Mouse (Mus musculus): ENCODE results near the gene Ntsr2. TPM values are rescaled to one million over a fixed set of nuclear protein-coding genes. Genes with fewer than 3 reads are reported as not detected.

The Ntsr2 gene
- total RNA-seq (2015) (not detected in 2 replicates), total RNA-seq (2017) (not detected in 2 replicates)

DNA sequence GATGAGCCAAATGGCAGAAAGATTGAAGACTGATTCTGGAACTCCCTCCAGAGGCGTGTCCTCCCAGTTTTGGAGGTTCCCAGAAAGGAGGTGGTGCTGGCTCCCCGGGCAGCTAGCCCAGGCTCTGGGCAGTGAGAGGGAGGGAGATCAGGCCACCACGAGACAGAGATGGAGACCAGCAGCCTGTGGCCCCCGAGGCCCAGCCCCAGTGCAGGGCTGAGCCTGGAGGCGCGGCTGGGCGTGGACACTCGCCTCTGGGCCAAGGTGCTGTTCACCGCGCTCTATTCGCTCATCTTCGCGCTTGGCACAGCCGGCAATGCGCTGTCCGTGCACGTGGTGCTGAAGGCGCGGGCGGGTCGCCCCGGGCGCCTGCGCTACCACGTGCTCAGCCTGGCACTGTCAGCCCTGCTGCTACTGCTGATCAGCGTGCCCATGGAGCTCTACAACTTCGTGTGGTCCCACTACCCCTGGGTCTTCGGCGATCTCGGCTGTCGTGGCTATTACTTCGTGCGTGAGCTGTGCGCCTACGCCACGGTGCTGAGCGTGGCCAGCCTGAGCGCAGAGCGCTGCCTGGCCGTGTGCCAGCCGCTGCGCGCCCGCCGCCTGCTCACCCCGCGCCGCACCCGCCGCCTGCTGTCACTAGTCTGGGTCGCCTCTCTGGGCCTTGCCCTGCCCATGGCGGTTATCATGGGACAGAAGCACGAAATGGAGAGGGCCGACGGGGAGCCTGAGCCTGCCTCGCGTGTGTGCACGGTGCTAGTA lies at the start of gene Ntsr2:
Gene Ntsr2 (plus strand): TSS at position 51 of the 762 bp plus-strand sequence.
- no peak for ATAC-seq (ENCODE audit: poor library complexity, severe bottlenecking)

DNA sequence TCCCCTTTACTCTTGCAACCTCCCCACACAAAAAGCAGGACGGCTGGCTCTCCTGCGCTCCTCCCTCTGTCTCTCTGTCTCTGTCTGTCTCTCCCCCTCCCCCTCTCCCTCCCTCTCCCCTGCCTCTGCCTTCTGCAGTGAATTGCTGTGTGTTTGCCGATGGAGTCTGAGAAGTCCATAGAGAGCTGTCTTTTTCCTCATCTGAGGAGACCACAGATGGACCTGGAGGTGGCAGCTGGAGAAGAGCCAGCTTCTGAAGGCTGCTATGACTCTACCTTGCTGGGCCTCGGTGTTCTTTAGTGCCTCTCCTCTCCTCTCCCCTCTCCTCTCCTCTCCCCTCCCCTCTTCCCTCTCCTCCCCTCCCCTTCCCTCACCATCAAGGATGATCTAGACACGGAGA lies 47.6 kb upstream of the Ntsr2 start:
- no peak for ATAC-seq (ENCODE audit: poor library complexity, severe bottlenecking)

DNA sequence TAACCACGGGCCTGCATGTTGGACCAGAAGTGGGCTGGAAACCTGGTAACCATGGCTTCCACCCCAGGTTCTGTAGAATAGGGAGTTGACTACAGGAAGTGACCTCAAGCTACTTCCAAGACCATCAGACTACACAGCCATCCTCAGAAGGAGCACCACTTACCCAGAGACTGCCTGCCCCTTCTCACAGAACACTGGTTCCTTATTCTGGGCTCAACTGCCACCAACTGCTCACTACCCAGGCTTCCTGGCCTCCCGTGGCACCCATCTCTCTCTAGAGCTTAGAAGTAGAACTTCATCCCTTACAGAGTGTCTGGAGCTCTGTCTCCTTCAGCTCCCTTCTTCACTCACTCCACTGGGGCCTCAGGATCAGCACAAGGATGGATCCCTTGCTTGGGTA lies 42.2 kb upstream of the Ntsr2 start, which contains the start of gene Lpin1:
Gene Lpin1 (minus strand): TSS at position 31 of the 400 bp plus-strand sequence.
- no peak for ATAC-seq (ENCODE audit: poor library complexity, severe bottlenecking)

DNA sequence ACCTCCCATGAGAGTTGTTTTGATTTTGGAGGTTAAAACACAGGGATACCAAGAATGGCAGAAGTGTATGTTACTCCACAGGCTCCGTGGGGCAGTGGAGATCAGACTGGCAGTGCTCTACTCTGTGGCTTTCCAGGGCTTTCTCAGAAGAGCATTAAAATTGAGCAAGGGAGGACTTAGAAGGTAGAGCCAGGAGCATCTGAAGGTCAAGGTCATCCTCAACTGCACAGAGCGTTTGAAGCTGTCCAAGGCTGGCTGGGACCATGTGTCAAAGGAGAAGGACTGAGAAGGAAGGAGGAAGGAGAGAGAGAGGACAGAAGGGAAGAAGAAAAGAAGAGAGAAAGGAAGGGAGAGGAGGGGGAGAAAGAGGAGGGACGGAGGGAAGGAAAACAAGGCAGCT lies 38.6 kb upstream of the Ntsr2 start:
- no peak for ATAC-seq (ENCODE audit: poor library complexity, severe bottlenecking)

DNA sequence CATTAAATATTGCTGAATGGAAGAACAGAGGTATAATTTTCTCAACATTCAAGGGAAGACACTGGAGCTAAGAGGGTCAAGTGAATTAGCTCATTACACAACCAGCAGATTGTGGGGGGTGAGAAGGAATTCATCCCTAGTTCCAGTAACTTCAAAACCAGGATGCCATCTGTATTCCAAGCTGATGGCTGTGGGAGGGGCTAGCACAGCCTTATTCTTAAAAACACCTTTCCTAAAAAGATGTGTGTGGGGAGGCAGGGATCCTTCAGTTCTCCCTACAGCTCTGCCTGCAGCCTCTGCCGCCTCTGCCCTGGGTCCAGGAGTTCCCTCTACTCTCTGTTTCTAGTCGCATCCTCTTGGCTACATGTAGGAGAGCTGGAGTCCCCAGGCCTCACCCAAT lies 37.4 kb upstream of the Ntsr2 start:
- no peak for ATAC-seq (ENCODE audit: poor library complexity, severe bottlenecking)

DNA sequence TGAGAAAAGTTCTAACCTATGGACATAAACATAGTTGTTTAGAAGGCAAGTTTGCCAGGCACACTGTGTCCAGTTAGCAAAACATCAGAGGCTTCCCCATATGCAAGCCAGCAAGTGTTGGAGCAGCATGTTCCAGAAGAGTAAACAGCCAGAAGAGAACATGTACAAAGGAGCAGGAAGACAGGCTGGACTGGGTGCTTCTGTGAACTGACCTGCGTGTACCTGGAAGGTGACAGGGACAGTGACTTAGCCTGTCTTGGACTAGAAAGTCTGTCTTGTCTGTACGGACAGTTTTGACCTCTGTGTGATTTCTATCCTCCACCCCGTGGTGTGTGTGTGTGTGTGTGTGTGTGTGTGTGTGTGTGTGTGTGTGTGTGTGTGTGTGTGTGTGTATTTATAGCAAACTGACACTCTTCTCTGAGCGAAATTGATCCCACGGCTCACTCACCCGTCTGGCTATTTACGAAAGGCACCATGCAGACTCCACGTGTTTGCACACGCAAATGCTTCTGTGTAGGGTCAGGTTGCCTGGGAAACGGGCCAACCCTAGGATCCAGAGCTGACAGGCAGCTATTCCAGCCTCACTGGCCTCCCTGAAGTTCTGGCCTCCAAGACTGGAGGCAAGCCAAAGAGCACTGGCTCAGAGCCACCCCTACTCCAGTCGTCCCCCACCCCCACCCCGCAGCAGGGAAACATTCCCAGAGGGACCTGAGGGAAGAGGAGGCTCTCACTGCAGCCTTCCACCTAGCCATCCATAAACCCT lies 34.5 kb upstream of the Ntsr2 start:
- ATAC-seq (ENCODE audit: poor library complexity, severe bottlenecking) = no peak

DNA sequence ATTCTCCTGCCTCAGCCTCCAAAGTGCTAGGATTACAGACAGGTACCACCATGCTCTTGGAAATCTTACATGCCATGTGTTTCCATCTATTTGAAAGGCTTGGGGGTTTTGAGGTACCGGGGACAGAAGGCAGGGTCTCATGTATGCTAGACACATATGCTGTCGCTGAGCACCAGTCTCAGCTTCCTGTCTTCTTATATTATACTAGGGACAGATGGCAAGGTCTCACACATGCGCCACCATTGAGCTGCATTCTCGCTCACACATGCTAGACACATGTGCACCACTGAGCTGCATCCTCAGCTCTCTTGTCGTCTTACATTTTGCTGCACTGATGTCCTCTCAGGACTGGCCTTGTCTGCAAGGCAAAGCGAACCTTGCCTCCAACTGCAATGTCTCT lies 33.7 kb upstream of the Ntsr2 start:
- no peak for ATAC-seq (ENCODE audit: poor library complexity, severe bottlenecking)

DNA sequence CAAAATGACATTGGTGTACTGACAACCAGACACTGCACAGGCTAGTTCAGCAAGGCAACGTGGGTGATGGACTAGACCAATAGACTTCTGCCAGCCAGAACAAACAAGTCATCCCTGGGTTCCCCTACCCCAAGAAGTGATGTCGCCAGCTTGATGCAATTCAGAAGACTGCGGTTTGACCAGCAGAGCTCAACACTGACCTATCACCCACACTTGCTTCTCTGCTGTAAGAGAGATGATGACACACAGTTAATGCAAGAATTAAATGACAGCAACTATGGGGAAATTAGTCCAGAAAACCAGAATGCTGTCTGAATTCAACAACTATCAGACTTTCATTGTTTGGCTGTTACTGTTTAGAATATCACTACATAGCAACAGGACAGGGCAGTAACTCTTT lies 33.0 kb upstream of the Ntsr2 start:
- ATAC-seq (ENCODE audit: poor library complexity, severe bottlenecking) = peak; percentile 83

DNA sequence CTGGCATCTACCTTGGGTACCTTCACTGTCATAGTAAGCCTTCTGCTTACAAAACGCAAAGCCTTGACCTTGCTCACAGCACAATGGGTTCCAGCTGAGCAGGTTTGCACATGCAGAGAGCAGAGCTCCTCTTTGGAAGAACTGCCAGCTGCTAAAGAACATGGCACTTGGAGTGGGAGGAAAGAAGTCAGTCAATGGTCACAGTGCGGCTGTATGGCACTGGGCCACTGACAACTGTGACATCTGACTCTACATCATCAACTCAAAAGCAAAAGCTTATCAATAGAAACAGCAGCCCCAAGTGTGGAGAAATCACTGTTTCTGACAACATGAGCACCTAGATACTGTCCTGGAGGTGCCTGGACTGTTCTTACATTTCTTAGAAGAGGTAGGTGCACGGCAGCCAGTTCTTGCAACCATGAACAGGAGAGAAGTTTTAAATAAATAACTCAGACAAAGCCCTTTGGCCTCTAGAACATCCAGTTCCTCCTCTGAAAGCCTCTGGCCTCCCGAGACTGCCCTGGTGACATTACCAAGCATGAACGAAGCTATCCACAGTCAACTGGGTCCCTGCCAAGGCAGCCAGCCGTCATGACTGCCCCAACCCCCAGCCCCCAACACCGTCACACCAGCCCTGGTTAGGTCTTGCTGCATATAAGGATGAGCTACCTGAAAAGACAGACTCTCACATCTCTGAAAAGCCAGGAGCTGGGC lies 22.9 kb upstream of the Ntsr2 start:
- no peak for ATAC-seq (ENCODE audit: poor library complexity, severe bottlenecking)

DNA sequence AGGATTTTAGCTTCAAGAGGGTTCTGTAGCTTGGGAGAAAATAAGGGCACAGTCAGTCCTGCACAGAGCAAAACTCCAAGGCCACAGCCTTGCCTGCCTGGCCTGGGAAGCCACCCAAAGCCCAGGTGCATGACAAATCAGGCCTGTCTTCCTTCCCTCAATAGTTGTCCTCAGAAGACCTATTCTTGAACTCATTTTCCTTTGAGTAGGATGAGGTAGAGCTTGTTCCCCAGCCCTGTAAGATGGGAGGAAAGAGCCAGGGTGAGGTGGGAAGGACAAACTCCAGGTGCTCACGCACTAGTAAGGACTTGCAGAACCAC lies 22.4 kb upstream of the Ntsr2 start:
- no peak for ATAC-seq (ENCODE audit: poor library complexity, severe bottlenecking)

DNA sequence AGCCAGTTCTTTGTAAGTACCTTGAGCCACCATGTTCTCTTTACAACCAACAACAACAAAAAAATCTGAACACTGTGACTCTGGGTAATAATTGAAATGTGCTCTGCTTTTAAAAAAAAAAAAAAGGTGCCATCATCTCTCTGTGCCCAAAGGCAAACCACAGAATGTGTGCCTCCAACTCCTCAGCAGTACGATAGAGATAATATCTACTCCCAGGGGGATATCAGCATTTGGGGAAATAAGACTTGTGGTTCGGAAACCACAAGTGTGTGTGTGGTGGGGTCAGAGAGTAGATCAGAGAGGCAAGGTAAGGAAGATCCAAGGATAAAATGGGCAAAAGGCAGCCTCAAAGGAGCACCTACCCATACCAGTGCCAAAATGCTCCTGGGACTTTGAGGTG lies 21.8 kb upstream of the Ntsr2 start:
- 0 out of 2 replicates have a peak, but pooled peaks have one; percentile 24 for ATAC-seq (ENCODE audit: poor library complexity, severe bottlenecking)

DNA sequence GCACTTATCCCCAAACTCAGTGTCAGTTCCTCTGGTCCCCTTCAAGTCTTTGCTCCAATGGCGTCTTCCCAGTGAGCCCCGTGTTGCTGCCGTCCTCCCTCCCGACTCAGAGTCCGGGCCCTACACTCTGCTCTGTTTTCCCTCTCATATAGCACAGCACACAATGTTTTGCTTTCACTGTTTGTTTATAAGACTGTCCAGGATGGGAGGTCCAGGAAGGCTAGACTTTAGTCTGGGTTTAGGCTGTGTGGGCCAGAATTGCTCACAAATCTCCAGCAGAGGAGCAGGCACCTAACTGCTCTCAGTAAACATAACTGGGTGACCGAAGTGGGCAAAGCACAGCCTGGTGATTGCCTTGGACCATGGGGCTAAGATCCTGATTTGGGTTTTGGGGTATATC lies 19.9 kb upstream of the Ntsr2 start:
- ATAC-seq (ENCODE audit: poor library complexity, severe bottlenecking) = no peak

DNA sequence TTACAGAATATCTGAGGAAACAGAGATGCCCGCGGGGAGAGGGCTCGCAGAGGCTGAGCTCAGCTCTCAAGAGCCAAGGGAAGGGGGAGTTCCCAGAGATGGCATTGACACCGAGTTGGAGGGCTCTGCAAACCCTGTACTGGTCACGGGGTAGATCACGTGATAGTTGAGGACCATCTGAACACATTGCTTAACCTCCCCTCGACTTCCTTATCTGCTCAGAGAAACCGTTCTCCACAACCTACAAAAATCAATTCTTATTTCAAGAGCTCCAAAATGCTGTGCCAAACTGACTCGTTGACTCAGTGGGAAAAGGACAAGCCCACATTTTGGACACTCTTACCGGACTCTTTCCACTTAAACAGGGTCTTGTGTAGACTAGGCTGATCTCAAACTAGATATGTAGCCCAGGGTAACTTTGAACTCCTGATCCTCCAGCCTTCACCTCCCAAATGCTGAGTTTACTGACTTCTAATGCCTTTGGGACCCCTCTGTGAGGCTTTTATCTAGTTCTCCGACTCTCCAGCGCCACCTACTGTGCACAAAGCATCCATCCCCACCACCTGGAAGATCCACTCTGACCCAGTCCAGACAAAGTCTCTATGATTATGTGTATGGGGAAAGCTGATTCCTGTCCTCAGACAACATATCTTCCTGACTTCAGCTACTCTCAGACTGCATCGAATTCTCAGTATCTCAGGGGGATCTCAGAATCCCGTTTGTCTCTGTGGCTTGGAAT lies 18.9 kb upstream of the Ntsr2 start:
- ATAC-seq (ENCODE audit: poor library complexity, severe bottlenecking) = peak; percentile 64; the same call in 1 of the 2 replicates

DNA sequence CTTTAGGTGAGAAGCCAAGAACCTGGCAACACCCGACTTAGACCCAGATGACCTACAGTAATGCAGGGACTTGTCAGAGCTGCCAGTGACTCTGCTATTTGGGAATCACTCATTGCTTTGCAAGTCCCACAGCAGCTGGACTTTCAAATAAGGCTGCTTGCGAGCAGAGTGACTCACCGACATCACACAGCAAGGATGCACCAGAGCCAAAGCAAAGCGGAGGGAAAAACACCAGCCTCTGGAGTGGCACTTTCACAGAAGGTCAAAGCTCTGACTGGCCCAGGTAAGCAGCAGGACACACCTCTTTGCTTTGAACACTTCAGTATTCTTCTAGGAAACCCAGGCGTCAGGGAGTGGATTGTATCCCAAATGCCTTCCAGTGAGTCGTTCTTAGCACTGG lies 17.4 kb upstream of the Ntsr2 start:
- no peak for ATAC-seq (ENCODE audit: poor library complexity, severe bottlenecking)

DNA sequence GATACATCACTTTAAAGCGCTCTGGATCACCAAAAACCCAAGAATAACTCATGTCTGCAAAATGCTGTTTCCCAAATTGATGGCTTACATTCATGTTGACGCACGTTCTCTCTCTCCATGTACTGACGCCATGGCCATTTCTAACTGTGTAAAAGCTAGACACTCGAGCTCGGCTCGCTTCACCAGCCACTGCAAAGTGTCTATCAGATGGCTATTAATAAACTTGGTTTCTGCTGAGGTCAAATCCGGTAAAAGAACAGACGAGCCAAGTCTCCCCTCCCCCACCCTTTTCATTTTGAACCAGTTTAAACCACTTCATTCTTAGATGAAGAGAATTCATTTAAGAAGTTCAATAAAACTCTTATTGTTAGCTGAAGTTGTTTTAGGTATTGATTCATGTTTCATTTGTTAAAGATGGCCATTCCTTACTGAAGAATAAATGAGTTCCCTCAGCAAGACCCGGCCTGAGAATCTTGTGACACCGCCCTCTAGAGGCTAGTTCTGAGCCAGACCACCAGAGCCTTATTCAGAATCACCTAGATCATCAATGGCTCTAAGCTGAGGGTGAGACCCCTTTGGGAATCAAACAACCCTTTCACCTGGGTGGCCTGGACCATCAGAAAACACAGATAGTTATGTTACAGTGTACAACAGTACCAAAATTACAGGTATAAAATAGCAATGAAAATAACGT lies 14.0 kb upstream of the Ntsr2 start:
- ATAC-seq (ENCODE audit: poor library complexity, severe bottlenecking) = no peak

DNA sequence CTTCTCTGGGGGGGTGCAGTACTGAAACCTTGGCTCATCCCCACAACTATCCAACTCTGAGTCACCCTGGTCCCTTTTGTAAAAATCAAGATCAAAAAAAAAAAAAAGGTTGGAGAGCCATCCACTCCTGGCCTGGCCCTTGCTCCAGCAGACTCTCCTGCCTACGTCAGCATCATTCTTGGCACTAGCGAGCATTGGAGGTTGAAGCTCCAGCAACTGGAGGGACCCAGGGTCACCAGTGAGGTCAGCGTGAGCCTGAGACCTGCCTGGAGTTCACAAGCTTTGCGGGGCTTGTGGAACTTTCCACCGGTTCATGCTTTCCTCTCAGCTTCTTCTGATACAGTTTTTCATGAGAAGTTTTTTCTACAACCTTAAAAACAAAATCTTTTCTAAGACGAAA lies 13.1 kb upstream of the Ntsr2 start:
- ATAC-seq (ENCODE audit: poor library complexity, severe bottlenecking) = no peak

DNA sequence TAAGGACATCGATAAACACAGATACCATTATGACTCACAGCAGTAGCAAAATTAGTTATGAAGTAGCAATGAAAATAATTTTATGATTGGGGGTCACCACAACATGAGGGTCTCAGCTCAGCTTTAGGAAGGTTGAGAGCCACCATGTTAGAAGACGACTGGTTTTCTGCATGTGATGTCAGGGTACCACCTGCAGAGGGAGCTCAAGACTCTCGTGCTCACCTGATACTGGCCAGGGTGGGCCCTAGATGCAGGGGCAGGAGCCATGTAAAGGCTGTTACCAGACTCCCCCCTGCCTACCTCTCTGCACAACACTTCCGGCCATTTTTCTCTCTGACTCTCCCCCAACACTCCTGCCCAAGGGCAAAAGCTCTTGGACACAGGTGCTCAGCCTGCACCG lies 11.2 kb upstream of the Ntsr2 start:
- no peak for ATAC-seq (ENCODE audit: poor library complexity, severe bottlenecking)

DNA sequence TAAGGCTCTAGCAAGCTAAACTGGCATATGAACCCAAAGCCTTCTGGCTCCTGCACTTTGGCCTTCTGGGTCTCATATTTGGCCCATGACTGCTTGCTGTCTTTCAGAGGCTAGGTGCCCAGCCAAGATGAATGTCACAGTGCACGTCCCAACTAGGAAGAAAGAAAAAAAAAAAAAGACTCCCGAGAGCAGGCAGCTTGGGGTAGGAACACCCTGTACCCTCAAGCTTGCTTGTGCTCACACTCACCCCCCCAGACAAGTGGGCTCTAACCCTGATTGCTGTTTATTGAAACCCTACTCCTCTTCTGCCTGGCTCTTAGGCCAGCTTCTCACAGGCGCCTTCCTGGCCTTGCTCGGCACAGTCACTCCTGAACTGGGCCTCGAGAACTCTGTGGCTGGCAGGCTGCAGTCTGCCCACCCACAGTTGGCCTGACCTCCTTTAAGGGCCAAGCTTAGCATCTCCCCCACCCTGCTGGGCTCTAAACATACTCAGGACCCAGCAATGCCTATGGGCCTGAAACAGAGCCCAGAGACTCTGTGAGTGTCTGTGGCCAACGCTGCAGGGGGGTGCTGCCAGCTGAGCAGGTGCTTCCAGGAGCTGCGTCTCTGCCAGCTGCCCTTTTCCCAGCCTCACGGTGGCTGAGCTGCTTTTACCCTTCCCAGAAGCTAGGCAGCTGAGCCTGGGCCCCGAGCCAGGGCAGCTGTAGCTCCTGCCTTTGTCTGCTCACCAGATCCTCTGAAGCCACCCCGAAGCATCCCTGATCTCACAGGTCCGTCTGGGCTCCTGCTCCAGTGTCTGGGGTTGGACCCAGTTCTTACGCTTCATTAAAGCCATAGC lies 9.5 kb upstream of the Ntsr2 start:
- ATAC-seq (ENCODE audit: poor library complexity, severe bottlenecking) = no peak

DNA sequence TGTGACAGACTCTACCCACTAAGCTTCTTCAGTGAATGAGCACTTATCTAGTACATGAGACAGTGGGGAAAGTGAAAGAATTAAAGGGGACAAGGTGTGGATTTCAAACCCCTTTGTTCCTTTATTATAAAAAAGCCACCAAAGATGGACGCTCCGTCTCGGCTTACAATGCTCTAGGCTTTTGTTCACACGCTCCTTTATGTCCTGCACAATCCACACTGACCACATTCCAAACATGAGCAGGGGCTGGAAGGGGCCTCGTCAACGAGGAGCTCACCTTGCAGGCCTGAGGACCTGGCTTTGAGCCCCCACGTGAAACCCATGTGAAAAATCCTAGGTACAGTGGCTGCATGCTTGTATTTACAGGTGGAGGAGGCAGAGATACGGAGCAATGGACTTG lies 8.5 kb upstream of the Ntsr2 start:
- ATAC-seq (ENCODE audit: poor library complexity, severe bottlenecking) = no peak

Measured in megakaryocyte, adult 5-6 weeks (primary cell).